Mouse (Mus musculus): ENCODE results near the gene Clasp1.

GRCm38 (mm10) chr1:118422812-118423211 lies 34.0 kb downstream of the Clasp1 start:
- TF ChIP-seq CTCF (IDR thresholded peaks at IDR 0.05; ENCODE audit: insufficient read depth, low read length) (no peak), POLR2A (IDR thresholded peaks at IDR 0.05; ENCODE audit: borderline replicate concordance, extremely low read depth, low read depth, low read length) (no peak)

All from lung, adult 2 months (tissue).